Mouse (Mus musculus) neural tube, embryonic 14.5 days (tissue): ENCODE measurements around the gene Ccnk. TPM values are rescaled to one million over a fixed set of nuclear protein-coding genes. Genes with fewer than 3 reads are reported as not detected.
A peak's percentile ranks its signal among the peaks of the same experiment; 100 is the strongest.

Experiments used
- ATAC-seq: fragments of 200-750 bp; cut with Nextera tagmentation; 2 replicates; pipeline ENCODE4 v1.8.0; 2017; ENCODE audit warnings: low read depth, mild to moderate bottlenecking, moderate TSS enrichment, moderate library complexity
- H3K27ac ChIP-seq: fragments of 300-500 bp; sonication (generic); 2 replicates; pipeline ENCODE4 v1.5.1; 2014; ENCODE audit warnings: low read depth, mild to moderate bottlenecking, control low read depth, low read length, moderate library complexity, mixed read lengths
- H3K27me3 ChIP-seq: fragments of 300-500 bp; sonication (generic); 2 replicates; pipeline ENCODE4 v1.6.1; 2014; ENCODE audit warnings: low read length; ENCODE audit not compliant: control insufficient read depth, insufficient read depth
- H3K36me3 ChIP-seq: fragments of 300-500 bp; sonication (generic); 2 replicates; pipeline ENCODE4 v1.6.1; 2014; ENCODE audit warnings: low read length, mixed read lengths; ENCODE audit not compliant: control insufficient read depth, insufficient read depth
- H3K4me1 ChIP-seq: fragments of 300-500 bp; sonication (generic); 2 replicates; pipeline ENCODE4 v1.6.1; 2014; ENCODE audit warnings: low read length; ENCODE audit not compliant: control insufficient read depth, insufficient read depth
- H3K4me2 ChIP-seq: fragments of 300-500 bp; sonication (generic); 2 replicates; pipeline ENCODE4 v1.6.1; 2014; ENCODE audit warnings: mild to moderate bottlenecking, low read depth, low read length, control low read depth
- H3K4me3 ChIP-seq: fragments of 300-500 bp; sonication (generic); 2 replicates; pipeline ENCODE4 v1.5.1; 2014; ENCODE audit warnings: low read depth, low read length, control low read depth, mixed read lengths
- H3K9ac ChIP-seq: fragments of 300-500 bp; sonication (generic); replicated peaks from 2 replicates; pipeline ENCODE4 v1.6.1; 2014; ENCODE audit warnings: low read depth, mild to moderate bottlenecking, control low read depth, low read length, mixed read lengths
- H3K9me3 ChIP-seq: fragments of 300-500 bp; sonication (generic); 2 replicates; pipeline ENCODE4 v1.6.1; 2016; ENCODE audit warnings: low read length; ENCODE audit not compliant: control insufficient read depth
- WGBS: fragments of 180-500 bp; shearing (Covaris S2); extraction: QIAGEN DNeasy Blood & Tissue Kit; methylation state at CpG from one replicate; pipeline ENCODE4 v1.1.7; 2014; 5-methylcytosine and 5-hydroxymethylcytosine counted together
- polyA plus RNA-seq: library from polyadenylated mRNA; unstranded; fragments of >200 nt; fragmentation: Nextera tagmentation; extraction: Ambion mirVana; gene quantifications from 2 replicates; pipeline ENCODE4 v1.2.1, GENCODE M21; 2014

The Ccnk gene
- polyA plus RNA-seq, 1 experiment from 2014 or later = 6.0 TPM

DNA sequence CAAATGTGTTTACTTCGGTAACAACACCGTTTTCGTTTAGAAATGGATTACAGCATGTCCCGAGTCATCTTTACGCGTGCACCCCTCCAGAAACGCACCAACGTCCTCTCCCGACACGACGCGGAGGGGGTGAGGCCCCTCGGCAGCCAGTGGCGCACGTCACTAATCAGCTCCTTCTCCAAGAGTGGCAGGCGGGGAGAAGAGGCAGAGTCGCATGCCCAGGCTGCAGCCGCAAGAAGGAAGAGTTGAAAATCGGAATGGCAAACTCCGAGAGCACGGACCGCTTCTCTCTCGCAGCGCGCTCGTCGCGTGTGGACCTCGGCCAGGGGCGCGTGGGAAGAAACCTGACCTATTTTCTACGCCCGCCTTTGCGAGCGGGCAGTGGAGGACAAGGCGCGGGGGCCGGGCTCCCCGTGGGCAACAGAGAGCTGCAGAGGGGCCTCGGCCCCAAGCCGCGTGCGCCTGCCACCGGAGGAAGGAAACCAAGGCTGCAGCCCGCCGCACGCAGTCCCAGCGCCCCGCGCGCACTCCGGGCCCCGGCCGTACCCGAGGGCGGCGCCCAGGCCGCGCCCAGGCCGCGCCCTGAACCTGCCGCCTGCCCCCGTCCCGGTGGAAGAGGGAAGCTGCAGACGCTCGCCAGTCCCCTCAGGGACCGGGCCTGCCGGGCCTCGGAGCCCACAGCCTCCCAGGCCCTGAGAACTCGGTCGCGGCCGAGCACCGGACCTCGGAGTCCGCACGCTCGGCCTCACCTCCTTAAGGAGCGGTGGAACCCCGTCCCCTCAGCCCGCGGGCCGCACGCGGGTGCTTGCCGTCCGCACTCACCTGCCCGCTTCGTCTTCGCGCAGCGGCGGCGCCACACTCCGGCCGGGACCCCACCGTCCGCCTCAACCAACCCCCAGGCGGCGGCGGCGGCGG lies 791 bp upstream of the Ccnk start:
- H3K4me2 ChIP-seq = peak overlapping the region; percentile 90
- H3K27me3 ChIP-seq = 0 out of 2 replicates have a peak, but pooled peaks cover 3% of the 10 kb centered on the region
- H3K9me3 ChIP-seq = no peaks in the 10 kb centered on the region
- peak overlapping the region; percentile 97 for H3K4me3 ChIP-seq
- WGBS = under 1% methylated on average over 67 of the region's 103 CpGs
- peak overlapping the region; percentile 91 for H3K9ac ChIP-seq
- peak overlapping the region; percentile 80 for H3K27ac ChIP-seq
- H3K36me3 ChIP-seq = peaks cover 3% of the 10 kb centered on the region; the same call in 1 of the 2 replicates
- H3K4me1 ChIP-seq = peaks cover 17% of the 10 kb centered on the region
- peak; percentile 59 for ATAC-seq

DNA sequence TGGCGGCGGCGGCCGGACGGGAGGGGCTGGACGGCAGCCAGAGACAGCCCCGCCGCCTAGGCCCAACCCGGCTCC lies 296 bp upstream of the Ccnk start, which contains the start of gene Setd3:
Gene Setd3, minus strand, starts transcription at position 69 of the 75 bp plus-strand sequence.
- H3K9me3 ChIP-seq = no peaks in the 10 kb centered on the region

DNA sequence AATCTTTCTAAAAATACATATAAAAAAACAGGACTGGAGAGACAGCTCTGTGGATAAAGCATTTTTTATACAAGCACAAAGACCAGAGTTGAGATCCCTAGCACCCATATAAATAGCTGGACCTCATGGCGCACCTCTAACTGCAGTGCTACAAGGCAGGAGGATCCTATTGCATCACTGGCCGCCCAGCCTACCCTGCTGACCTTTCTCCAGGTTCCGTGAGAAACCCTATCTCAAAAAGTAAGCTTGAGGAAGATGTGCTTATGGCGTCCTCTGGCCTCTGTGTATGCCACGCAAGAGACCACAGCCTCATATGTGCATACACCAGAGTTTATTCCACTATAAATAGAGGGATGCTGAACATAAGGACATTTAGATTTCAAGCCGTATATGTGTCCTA lies 2.3 kb downstream of the Ccnk start:
- Histone ChIP-seq H3K4me2 (no peak overlapping the region), H3K36me3 (peaks cover 11% of the 10 kb centered on the region; the same call in 1 of the 2 replicates), H3K9me3 (no peaks in the 10 kb centered on the region), H3K27ac (no peak overlapping the region), H3K27me3 (0 out of 2 replicates have a peak, but pooled peaks cover 3% of the 10 kb centered on the region), H3K9ac (no peak overlapping the region), H3K4me1 (peaks cover 17% of the 10 kb centered on the region), H3K4me3 (no peak overlapping the region)
- WGBS = 97% methylated on average over 6 of the region's 6 CpGs
- ATAC-seq = no peak

More for the DNA sequence above, 296 bp upstream of the Ccnk start, which contains the start of gene Setd3:
- Histone ChIP-seq H3K27me3 (0 out of 2 replicates have a peak, but pooled peaks cover 3% of the 10 kb centered on the region), H3K4me3 (peak within 1 kb of the TSS; percentile 97), H3K27ac (peak within 1 kb of the TSS; percentile 81), H3K9ac (peak within 1 kb of the TSS; percentile 91), H3K4me2 (peak within 1 kb of the TSS; percentile 90), H3K36me3 (peaks cover 6% of the 10 kb centered on the region; the same call in 1 of the 2 replicates), H3K4me1 (peaks cover 17% of the 10 kb centered on the region)
- 0% methylated on average over 6 of the region's 9 CpGs for WGBS
- ATAC-seq = no peak

DNA sequence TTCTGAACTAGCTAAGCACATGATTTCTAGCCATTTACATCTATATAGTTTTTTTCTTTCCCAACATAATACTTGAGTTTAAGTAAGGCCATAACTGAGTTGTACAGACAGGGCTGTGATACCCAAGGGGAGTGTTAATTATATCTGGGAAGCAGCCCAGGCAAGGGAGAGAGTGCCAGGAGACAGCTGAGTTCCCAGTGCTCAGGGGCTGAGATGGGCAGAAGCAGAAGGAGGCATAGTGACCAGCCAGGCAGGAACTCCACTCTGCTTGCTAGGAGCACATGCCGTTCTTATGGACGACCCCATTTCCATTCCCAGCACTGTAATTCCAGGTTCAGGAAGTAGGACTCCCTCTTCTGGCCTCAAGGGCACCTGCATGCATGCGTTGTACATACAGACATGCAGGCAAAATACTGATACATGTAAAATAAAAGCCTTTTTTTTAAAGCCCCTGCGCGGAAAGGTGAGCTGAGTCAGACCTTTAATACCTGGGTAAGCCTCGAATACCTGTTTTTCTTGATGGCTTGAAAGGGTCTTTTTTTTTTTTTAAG lies 8.2 kb downstream of the Ccnk start:
- H3K9me3 ChIP-seq = no peaks in the 10 kb centered on the region
- no peak overlapping the region for H3K4me2 ChIP-seq
- no peak overlapping the region for H3K27ac ChIP-seq
- no peaks in the 10 kb centered on the region for H3K4me1 ChIP-seq
- ATAC-seq = no peak
- no peak overlapping the region for H3K9ac ChIP-seq
- H3K36me3 ChIP-seq = peaks cover 56% of the 10 kb centered on the region
- 93% methylated on average over 6 of the region's 6 CpGs for WGBS
- no peak overlapping the region for H3K4me3 ChIP-seq
- no peaks in the 10 kb centered on the region for H3K27me3 ChIP-seq

DNA sequence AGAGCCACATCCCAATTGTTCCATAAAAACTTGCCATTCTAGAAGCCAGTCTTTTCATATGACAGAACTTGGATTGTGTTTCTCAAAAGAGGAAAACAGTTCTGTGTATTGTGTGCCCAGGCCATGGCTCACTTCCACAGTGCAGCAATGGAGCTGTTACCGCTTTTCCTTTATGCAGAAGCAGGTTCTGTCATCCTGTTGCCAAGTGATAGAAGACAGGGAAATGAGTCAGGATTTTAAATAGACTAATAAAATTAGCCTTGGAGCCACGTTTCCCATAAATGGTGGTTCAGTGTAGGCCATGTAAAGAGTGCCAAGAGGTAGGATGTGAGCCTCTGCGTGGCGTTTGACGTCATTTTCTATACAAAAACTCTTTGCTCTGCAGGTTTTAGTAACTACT lies 14.5 kb downstream of the Ccnk start:
- Histone ChIP-seq H3K27ac (no peak overlapping the region), H3K9me3 (no peaks in the 10 kb centered on the region), H3K4me3 (no peak overlapping the region), H3K4me2 (no peak overlapping the region), H3K36me3 (peaks cover 60% of the 10 kb centered on the region), H3K4me1 (no peaks in the 10 kb centered on the region), H3K9ac (no peak overlapping the region), H3K27me3 (no peaks in the 10 kb centered on the region)
- 84% methylated on average over 5 of the region's 5 CpGs for WGBS
- ATAC-seq = no peak

DNA sequence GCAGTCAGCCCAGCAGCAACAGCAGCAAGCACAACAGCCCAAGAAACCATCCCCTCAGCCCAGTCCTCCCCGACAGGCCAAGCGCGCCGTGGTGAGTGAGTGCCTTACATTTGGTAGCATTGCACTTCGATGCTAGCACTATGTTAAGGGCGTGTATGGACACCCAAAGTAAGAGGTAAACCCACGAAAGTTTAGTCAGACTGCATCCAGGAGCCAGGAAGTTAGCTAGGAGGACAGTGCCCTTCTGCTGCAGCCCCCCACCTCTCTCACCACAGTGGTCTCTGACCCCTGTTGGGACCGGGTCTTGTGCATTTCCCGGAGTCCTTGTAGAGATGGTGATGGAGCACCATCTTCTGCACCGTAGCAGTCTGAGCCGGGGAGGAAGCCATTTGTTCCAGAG lies 16.4 kb downstream of the Ccnk start:
- peaks cover 56% of the 10 kb centered on the region for H3K36me3 ChIP-seq
- no peaks in the 10 kb centered on the region for H3K27me3 ChIP-seq
- no peaks in the 10 kb centered on the region for H3K9me3 ChIP-seq
- H3K27ac ChIP-seq = no peak overlapping the region
- no peak overlapping the region for H3K9ac ChIP-seq
- H3K4me2 ChIP-seq = no peak overlapping the region
- no peak for ATAC-seq
- no peak overlapping the region for H3K4me3 ChIP-seq
- 96% methylated on average over 11 of the region's 11 CpGs for WGBS
- no peaks in the 10 kb centered on the region for H3K4me1 ChIP-seq

DNA sequence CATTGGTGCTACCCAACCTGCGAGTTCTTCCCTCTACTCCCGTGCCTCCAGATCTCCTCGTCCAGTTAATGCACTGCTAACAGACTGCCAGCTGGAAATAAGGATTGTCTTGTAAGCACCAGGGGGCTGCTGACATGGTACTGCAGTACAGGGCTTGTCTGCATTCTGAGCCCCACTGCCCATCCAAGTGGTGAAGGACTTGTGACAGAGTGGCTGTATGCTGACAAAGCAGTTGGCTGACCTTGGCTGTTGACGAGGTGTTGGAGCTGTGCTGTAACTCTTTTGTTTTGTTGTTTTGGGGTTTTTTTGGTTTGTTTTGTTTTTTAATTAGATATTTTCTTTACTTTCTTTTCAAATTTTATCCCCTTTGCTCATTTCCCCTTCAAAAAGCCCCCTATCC lies 19.1 kb downstream of the Ccnk start:
- Histone ChIP-seq H3K36me3 (peaks cover 56% of the 10 kb centered on the region), H3K27ac (no peak overlapping the region), H3K9ac (no peak overlapping the region), H3K4me3 (no peak overlapping the region), H3K27me3 (no peaks in the 10 kb centered on the region), H3K4me2 (no peak overlapping the region), H3K4me1 (no peaks in the 10 kb centered on the region), H3K9me3 (no peaks in the 10 kb centered on the region)
- 90% methylated on average over 4 of the region's 4 CpGs for WGBS
- ATAC-seq = no peak

DNA sequence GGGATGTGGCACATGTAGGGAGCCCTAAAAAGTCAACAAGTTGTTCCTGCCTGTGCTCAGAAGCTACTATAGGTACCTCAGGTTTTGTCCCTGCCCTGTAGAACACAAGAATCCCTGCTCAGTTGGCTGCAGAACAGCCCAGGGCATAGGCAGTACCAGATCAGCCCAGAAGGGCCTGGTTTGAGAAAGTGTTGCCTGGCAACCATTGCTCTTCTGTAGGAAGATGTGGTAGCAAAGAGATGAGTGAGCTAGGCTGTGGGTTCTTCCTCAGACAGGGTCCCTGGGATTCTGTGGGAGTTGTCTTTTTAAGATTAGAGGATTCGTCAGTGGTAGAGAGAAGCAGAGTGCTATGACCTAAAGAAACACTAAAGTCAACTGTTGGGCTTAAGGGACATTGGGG lies 20.7 kb downstream of the Ccnk start:
- H3K9me3 ChIP-seq = no peaks in the 10 kb centered on the region
- no peak overlapping the region for H3K9ac ChIP-seq
- no peak overlapping the region for H3K4me3 ChIP-seq
- peaks cover 51% of the 10 kb centered on the region for H3K36me3 ChIP-seq
- no peaks in the 10 kb centered on the region for H3K4me1 ChIP-seq
- H3K27ac ChIP-seq = no peak overlapping the region
- no peak for ATAC-seq
- no peaks in the 10 kb centered on the region for H3K27me3 ChIP-seq
- no peak overlapping the region for H3K4me2 ChIP-seq
- 100% methylated on average over 1 of the region's 1 CpGs for WGBS

DNA sequence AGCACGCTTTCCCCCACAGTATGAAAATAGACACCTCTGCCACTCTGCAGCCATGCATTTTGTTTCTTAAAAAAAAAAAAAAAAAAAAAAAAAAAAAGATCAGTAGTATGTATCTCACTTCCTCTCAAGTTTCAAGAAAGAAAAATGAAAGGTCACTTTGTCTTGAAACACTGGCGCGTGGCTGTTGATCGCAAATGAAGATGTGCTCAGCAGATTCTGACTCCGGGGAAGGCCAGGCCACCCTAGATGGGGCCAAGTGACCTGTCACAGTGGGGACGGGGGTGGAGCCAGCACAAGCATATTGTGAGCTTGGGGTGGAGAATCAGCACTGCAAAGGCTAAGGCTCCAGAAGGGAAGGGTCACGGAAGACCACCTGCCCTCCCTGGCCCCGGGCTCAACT lies 24.5 kb downstream of the Ccnk start:
- no peak overlapping the region for H3K27ac ChIP-seq
- ATAC-seq = no peak

More for the DNA sequence above, 24.5 kb downstream of the Ccnk start:
- Histone ChIP-seq H3K4me2 (no peak overlapping the region), H3K9me3 (no peaks in the 10 kb centered on the region), H3K4me3 (no peak overlapping the region), H3K36me3 (peaks cover 47% of the 10 kb centered on the region), H3K9ac (no peak overlapping the region), H3K4me1 (no peaks in the 10 kb centered on the region), H3K27me3 (no peaks in the 10 kb centered on the region)
- WGBS = 78% methylated on average over 8 of the region's 8 CpGs
